In the genomic region with DNA sequence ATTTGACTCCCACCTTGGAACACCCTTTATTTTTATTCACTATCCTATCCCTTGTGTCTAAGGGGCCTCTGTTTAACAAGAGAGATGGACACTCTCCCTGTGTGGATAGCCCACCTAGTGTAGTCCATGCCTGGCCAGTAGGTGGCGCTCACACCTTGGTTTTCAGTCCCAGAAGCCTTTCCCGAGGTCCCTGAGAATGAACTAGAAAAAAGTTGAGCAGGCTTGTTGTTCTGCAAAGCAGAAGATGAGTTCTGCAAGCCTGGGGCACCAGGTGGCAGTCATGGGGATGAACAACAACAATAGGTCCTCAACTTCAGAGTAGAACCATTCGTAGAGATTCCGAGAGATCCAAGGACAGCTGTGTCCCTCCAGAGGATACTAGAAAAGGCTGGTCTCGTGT, we compare ENCODE assay signal across 7 mouse cellular contexts. TPM values are rescaled to one million over a fixed set of nuclear protein-coding genes. Genes with fewer than 3 reads are reported as not detected.
DNase-seq lines count a peak whose midpoint lies in the region.

No protein-coding gene starts in this region.

- DNase-seq in layer of hippocampus, postnatal 14 days (ENCODE audit: low spot score in 2 of 2): peak; percentile 33 to 56
- DNase-seq in layer of hippocampus, adult 11-12 months (ENCODE audit: low spot score): no peak
- peak; percentile 11 for DNase-seq in MN1 (ENCODE audit: low spot score)
- DNase-seq in c-Kit-negative CD71-positive TER-119-positive erythroid progenitor cells, embryonic 14.5 days (ENCODE audit: low read depth, low spot score): peak; percentile 63
- peak; percentile 62 for DNase-seq in kidney, adult 9 months
- DNase-seq in lung, postnatal 25 days (ENCODE audit: low spot score): peak; percentile 55
- peak; percentile 66 for DNase-seq in thymus, postnatal 25 days

RNA-seq across cellular contexts. Expression of gene Mki67, which starts 35.8 kb away (rescaled TPM):
- 1 to 10 TPM; 3.6 to 4.7 TPM for total RNA-seq in layer of hippocampus, postnatal 14 days (2021)
